Mouse (Mus musculus) erythroblast, adult 5-6 weeks (primary cell): Measurements from ENCODE around the gene Fry. TPM values are rescaled to one million over a fixed set of nuclear protein-coding genes. Genes with fewer than 3 reads are reported as not detected.

Experiments
- ATAC-seq: replicated peaks from 2 replicates; pipeline ENCODE4 v1.8.0; 2016; ENCODE audit warnings: moderate number of reproducible peaks, mild to moderate bottlenecking, moderate TSS enrichment, inconsistent platforms; ENCODE audit not compliant: poor library complexity, low FRiP score, severe bottlenecking
- total RNA-seq, 2 experiments: library from RNA; stranded (forward) in 1 of 2; stranded (reverse) in 1 of 2; fragments of 150-400 nt in 1 of 2; fragments of 200-764, 138-1000 nt in 1 of 2; gene quantifications; 2 replicates each; pipeline versions ENCODE4 v1.2.3 to v1.2.4; 2015 to 2017; ENCODE audit warnings: low replicate concordance in 2 of 2

Gene Fry
- total RNA-seq, 2 experiments from 2014 or later: 16.1 to 16.4 TPM

GRCm38 (mm10) chr5:150302123-150302522 is 183.7 kb downstream of the Fry start:
- ATAC-seq: no peak

- ATAC-seq: no peak
Observed at GRCm38 (mm10) chr5:150302996-150303395, 184.6 kb downstream of the Fry start.

DNA sequence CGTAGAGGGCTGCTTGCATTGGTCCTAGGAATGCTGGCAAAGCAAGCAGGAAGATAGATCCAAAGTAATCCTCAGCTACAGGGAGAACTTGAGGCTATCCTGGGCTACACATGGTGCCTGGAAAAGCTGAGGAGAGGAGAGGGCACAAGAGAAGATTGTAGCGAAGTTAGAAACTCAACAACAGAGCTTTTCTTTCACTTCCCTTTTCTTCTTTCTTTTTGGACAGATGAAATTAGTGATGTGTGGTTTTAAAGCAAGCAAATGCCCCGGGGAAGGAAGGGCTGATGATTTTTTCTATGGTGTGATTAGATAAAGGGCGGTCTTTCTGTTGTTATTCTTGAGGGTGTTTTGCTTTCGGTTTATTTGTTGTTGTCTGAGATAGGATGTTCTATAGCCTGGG is 188.1 kb downstream of the Fry start:
- no peak for ATAC-seq

DNA sequence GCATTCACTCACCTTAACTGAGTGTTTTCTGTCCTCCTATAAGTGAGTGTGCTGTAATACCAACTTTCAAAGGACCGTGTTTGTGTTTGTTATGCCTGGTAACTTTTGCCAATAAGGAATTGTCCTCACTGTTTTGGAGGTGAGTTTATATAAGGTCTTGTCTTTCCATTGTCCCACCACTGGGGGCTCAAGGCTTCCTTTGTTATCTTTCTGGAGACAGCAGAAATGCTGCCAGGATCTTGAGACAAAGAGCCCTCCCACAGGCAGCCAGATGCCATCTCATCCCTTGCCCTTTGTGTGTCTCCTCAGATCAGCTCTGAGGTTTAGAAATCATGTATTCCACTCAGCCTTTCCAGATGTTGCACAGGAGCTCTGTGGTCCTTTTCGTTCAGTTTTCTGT is 194.8 kb downstream of the Fry start:
- no peak for ATAC-seq

- no peak for ATAC-seq
Observed at GRCm38 (mm10) chr5:150314582-150314981, 196.1 kb downstream of the Fry start.

DNA sequence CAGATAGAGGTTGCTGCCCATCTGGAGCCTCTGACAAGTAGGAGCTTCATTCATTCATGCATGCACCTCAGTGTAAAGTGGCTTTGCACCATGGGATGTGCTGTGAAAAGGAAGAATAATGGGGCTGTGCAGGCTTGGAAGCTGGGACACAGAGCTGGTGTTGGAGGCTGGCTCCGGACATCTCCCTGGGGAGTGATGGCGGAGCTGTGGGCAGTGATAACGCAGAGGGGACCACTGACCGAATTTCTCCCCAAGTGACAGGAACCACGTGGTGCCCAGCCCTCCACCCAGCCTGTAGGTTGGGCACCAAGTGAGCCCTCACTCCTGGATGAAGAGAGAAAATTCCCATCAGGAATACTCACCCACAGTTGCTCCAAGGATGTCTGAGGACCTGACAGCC is 207.0 kb downstream of the Fry start:
- ATAC-seq: no peak

DNA sequence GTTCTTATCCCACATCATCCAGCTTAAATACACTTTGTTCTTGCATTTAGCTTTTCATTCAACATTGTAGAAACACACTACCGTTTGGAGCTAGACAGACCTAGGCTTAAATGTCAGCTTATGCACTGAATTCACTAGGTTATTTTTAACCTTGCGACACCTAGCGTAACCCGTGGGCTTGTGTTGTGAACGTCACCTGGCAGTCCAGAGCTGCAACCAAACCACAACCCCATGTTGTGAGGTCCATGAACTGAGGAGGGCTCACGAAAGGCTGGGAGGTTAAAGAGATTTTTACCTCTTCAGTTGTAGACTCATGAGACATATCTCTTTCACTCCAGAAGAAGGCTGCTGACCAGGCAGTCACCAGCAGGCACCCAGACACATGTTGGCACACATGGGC is 210.2 kb downstream of the Fry start:
- no peak for ATAC-seq

DNA sequence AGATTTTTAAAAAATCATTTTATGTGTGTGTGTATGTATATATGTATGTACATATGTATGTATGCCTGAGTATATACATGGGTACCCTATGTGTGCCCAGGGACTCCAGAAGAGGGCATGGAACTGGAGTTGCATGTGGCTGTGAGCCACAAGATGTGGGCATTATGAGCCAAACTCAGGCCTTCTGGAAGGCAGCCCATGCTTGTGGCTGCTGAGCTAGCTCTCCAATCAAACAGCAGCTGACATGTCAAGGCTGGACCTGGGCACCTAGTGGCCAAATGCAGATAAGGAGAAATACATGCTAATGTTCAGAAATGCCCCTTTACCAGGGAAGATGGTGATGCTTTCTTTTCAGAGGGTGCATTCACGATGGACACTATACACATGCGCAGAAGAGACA is 213.4 kb downstream of the Fry start:
- no peak for ATAC-seq

GRCm38 (mm10) chr5:150332810-150333209 is 214.4 kb downstream of the Fry start:
- ATAC-seq: 0 out of 2 replicates have a peak, but pooled peaks have one; percentile 20

GRCm38 (mm10) chr5:150333328-150333731 is 214.9 kb downstream of the Fry start:
- ATAC-seq: no peak

DNA sequence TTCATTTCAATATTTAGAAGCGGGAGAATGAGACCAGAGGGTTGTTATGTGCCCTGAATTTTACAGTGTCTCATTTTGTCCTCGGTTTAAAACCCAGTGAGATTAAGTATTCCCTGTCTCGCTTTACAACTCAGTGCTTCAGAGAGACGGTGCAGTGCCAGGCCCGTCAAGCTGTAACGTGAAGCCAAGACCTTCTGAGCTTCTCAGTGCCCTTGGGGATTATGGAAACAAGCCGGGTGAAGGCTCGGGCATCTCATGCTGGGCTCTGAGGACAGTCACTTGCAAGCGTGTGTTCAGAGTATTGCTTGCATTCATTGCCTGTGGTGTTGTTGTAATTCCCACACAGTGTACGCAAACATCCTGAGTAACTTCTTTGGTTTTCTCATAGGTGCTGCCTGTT is 218.0 kb downstream of the Fry start:
- no peak for ATAC-seq

DNA sequence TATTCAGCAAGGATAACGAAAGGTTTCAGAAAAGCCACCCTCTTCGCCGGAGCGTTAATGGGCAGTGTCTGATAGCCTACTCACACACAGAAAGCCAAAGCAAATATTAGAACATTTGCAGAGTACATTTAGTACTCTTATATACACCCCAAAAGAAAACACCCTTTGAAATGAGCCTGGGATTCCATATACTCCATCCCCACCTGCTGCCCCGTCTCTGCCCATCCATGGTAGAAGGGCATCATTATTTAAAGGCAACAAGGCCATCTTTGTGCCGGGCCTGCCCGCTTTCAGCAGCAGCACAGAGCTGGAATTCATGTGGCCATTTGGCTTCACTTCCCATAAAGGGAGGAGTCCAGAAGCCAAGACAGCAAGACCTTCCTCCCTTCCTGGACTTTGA is 219.3 kb downstream of the Fry start:
- no peak for ATAC-seq

DNA sequence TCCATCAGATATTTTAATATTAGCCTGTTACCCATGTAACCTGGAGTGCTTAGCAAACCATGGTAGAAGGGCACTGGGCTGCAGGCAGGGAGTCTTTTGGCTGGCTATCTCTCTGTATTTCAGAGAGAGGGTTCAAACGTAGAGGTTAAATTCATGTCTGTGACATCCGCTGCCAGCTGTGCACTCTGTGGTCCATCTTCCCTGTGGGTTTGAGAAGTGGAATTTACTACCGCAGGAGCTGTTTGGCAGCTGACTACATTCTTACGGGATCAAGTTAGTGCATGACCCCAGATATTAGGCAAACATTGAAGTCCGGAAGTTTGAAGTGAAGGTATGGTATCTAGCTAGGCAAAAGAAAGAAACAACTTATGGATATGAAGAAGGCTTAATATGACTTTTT is 222.5 kb downstream of the Fry start:
- ATAC-seq: no peak

- no peak for ATAC-seq
Observed at GRCm38 (mm10) chr5:150342139-150342538, 223.7 kb downstream of the Fry start.

DNA sequence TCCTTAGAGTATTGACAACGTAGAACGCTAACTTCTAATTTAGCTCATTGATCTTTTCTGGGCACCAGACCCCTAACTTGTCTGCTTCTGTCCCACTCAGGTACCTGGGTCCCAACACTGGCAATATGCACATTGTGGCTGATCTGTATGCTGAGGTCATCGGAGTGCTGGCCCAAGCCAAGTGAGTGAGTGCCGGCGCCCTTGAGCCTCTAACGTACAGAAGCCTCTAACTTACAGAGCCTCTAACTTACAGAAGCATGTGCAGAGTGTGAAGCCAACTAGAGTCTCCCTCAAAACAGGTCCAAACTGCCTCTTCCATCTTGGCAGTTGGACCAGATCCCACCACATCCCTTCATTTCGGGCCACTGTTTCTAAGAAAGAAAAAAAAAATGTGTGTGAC is 227.5 kb downstream of the Fry start:
- ATAC-seq: no peak

DNA sequence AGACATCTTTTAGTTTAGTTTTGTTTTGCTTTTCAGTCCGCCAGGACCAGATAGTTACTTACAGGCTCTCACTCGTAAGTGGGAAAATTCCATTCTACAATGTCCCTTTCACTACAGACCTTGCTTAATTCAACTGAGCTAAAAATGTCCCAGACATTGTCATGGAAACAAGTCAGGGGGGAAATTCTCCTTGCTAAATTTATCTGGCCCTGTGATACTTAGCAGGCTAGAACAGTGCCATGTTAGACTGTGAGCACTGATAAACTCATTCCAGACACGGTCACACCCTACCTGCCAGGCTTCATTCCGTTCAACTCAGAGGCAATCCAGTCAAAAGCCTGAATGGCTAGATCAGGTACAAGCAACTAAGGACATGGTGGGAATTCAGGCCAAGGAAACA is 227.9 kb downstream of the Fry start:
- ATAC-seq: no peak

DNA sequence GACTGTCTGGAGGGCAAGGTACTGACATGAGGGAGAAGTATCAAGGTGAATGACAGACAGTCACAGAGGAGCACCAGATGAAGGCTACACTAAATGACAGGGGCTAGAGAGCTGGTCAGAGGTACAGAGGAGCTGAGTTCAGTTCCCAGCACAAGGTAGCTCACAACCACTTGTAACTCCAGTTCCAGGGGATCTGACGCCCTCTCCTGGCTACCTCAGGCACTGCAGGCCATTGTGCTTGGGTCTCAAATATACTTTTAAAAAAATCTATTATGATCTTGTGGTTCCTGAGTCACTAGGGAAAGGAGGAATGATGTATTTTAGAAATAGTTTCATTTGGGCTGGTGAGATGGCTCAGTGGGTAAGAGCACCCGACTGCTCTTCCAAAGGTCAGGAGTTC is 229.4 kb downstream of the Fry start:
- ATAC-seq: no peak

DNA sequence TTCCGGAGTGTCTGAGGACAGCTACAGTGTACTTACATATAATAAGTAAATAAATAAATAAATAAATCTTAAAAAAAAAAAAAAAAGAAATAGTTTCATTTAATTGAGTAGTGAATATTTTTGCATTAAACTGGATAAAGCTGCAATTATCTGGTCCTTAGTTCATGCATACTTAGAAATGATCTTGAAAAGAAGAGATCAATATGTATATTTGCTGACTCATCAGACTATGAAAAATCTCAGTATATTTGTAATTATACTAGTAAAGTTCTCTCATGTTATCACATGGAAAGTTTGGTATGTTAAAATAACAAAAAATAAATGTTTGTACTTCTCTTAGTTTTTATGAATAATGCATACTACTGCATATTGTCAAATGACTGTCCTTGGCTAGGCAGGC is 229.9 kb downstream of the Fry start:
- no peak for ATAC-seq

DNA sequence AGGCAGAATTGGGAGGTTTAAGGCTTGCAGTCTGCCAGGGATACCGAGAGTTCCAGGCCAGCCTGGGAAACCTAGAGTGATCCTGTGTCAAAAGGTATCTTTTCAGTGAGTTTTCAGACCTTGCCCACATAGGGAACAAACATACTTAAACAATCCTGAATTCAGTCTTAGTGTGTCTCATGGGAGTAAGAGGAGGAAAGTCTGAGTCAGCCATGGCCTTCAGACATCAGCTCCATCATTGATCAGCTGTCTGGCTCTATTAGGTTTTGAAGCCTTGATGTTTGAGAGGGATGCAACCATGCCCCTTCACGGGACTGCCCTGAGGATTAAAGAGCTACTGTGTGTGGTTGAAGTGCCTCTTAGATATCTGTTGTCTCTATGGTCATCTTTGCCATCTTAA is 232.7 kb downstream of the Fry start:
- no peak for ATAC-seq

DNA sequence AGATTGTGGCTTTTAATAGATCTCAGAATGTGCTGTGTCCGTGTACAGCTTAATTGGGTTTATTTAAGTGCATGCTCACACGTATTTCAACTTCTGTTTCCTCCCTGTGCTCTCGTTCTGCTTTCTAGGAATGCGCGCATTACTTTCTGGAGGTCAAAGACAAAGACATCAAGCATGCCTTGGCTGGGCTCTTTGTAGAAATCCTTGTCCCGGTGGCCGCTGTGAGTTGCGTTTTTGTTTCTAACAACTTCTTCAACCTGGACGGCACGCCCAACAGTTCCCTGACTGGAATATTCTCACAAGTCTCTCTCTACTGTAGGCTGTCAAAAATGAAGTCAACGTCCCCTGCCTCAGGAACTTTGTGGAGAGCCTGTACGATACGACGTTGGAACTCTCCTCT is 240.2 kb downstream of the Fry start:
- ATAC-seq: no peak

- no peak for ATAC-seq
Observed at GRCm38 (mm10) chr5:150362241-150362640, 243.8 kb downstream of the Fry start.

DNA sequence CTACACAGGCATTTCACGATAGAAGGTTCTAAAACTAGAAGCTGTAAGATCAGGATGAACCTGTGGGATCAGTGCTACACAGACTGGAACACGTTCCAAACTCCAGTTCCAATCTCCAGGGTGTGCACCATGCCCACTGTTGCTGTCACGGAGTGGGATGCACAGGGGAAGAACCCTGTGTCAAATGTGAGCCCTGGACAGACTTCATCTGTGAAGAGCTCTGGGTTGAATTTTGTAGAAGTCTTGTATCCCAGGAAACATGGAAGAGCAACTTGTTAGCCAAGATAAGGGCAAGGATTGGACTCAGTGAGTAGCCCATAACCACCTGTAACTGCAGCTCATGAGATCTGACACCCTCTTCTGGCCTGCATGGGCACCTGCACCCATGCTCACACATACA is 246.2 kb downstream of the Fry start:
- ATAC-seq: no peak

DNA sequence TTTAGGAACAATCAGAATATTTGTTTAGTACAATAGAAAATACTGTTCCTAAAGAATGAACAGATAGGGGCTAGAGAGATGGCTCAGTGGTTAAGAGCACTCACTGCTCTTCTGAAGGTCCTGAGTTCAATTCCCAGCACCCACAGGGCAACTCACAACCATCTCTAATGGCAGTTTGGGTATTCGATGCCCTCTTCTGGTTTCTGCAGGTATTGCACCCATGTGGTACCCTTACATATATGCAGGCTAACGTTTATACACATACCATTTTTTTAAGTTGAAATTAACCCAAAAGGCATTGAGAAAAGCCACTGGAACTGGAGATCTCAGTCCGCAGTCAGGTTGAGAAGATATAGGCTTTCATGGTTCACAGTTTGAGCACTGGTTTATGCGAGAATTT is 248.6 kb downstream of the Fry start:
- no peak for ATAC-seq
